Mouse (Mus musculus): ENCODE data around the gene Ptprn. TPM values are rescaled to one million over a fixed set of nuclear protein-coding genes. Genes with fewer than 3 reads are reported as not detected.
A peak's percentile ranks its signal among the peaks of the same experiment; 100 is the strongest.

Gene Ptprn
- polyA plus RNA-seq, 1 experiment: 67.6 TPM

DNA sequence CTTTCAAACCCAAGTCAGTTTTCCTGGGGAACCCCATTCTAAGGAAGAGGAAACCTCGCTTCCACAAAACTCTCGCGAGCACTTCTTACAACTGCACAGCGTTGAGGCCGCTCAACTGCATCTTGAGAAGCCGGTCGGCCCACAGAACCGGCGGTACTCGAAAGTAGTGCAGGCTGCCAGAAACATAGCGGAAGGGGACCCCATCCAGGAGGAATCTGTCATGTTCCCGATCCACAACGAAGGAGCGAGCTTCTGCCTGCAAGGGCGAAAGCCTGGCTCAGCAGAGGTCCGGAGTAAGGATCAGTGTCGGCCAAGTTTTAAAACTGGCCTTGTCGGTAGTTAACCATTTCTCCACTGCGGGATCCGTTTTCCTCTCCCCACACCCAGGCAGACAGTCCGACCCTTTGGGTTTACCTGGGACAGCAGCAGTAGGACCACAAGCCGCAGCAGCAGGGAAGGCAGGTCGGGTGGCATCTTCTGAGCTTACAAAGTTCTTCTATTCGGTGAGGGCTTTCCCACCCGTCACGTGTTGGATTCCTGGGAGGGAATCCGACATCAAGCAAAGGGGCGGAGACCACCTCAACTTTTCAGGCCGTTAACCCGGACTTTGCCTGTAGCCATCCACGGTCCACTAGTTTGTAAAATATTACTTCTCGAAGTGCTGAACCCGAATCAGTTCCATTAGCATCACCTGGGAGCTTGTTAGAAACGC is 55.2 kb downstream of the Ptprn start:
- Histone ChIP-seq H3K27ac (ENCODE audit: insufficient read depth, low read length) (no peak overlapping the region; the same call in 1 of the 2 replicates), H3K4me3 (ENCODE audit: insufficient read depth, low read length) (peak overlapping the region; percentile 57), H3K4me1 (ENCODE audit: control insufficient read depth, insufficient read depth, low read length) (0 out of 2 replicates have a peak, but pooled peaks cover 3% of the 10 kb centered on the region)
- no peak for TF ChIP-seq CTCF (IDR thresholded peaks at IDR 0.05; ENCODE audit: borderline replicate concordance, insufficient read depth, low read length)
- TF ChIP-seq POLR2A (IDR thresholded peaks at IDR 0.05; ENCODE audit: low read depth, low read length): peak; percentile 52

DNA sequence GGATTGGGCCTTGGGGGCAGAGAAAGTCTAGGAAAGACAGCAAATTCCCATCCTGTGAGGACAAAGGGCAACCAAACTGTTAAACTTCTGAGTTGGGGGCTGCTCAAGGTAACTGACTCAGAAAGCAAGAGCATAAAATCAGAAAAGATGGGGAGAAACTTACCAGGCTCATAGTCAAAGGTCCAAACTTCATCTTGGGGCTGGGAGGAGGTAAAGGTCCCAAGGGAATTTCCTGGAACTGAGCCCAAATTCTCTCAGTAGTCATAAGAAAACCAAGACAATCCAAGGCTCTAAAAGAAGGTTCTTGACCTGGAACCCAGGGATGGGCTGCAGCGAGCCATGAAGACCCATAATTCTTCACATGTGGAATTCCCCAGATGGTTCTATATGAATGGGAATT is 63.1 kb downstream of the Ptprn start:
- no peak for TF ChIP-seq POLR2A (IDR thresholded peaks at IDR 0.05; ENCODE audit: low read depth, low read length)
- TF ChIP-seq CTCF (IDR thresholded peaks at IDR 0.05; ENCODE audit: borderline replicate concordance, insufficient read depth, low read length): no peak

More for the DNA sequence above, 63.1 kb downstream of the Ptprn start:
- H3K4me3 ChIP-seq (ENCODE audit: insufficient read depth, low read length): no peak overlapping the region
- no peak overlapping the region for H3K27ac ChIP-seq (ENCODE audit: insufficient read depth, low read length)
- H3K4me1 ChIP-seq (ENCODE audit: control insufficient read depth, insufficient read depth, low read length): no peaks in the 10 kb centered on the region

Other genes with a start within 250 kb of the Ptprn start
- 9.1 and 10.3 TPM in 2 replicates for gene Nhej1, start 139.3 kb downstream of the Ptprn start, polyA plus RNA-seq (2011; ENCODE audit: insufficient read length, low read depth, missing spikeins)
- 0.42 TPM in 1 of 2 replicates, not detected in the other for gene Slc23a3, start 130.6 kb downstream of the Ptprn start, polyA plus RNA-seq (2011; ENCODE audit: insufficient read length, low read depth, missing spikeins)
- 34.2 and 40.9 TPM in 2 replicates for gene Cnppd1, start 121.8 kb downstream of the Ptprn start, polyA plus RNA-seq (2011; ENCODE audit: insufficient read length, low read depth, missing spikeins)
- 31.9 and 44.3 TPM in 2 replicates for gene Retreg2, start 121.7 kb downstream of the Ptprn start, polyA plus RNA-seq (2011; ENCODE audit: insufficient read length, low read depth, missing spikeins)
- 11.8 and 14.8 TPM in 2 replicates for gene Zfand2b, start 95.9 kb downstream of the Ptprn start, polyA plus RNA-seq (2011; ENCODE audit: insufficient read length, low read depth, missing spikeins)
- gene Abcb6, start 84.1 kb downstream of the Ptprn start, polyA plus RNA-seq (2011; ENCODE audit: insufficient read length, low read depth, missing spikeins): 7.0 and 13.4 TPM in 2 replicates
- 10.1 and 15.6 TPM in 2 replicates for gene Ankzf1, start 72.4 kb downstream of the Ptprn start, polyA plus RNA-seq (2011; ENCODE audit: insufficient read length, low read depth, missing spikeins)
- 31.1 and 32.6 TPM in 2 replicates for gene Atg9a, start 72.3 kb downstream of the Ptprn start, polyA plus RNA-seq (2011; ENCODE audit: insufficient read length, low read depth, missing spikeins)
- 25.1 and 34.3 TPM in 2 replicates for gene Glb1l, start 53.7 kb downstream of the Ptprn start, polyA plus RNA-seq (2011; ENCODE audit: insufficient read length, low read depth, missing spikeins)
- 57.3 and 59.4 TPM in 2 replicates for gene Stk16, start 53.7 kb downstream of the Ptprn start, polyA plus RNA-seq (2011; ENCODE audit: insufficient read length, low read depth, missing spikeins)
- gene Tuba4a, start 44.6 kb downstream of the Ptprn start, polyA plus RNA-seq (2011; ENCODE audit: insufficient read length, low read depth, missing spikeins): 27.8 and 46.8 TPM in 2 replicates
- not detected in 2 replicates for gene A630095N17Rik, start 32.4 kb downstream of the Ptprn start, polyA plus RNA-seq (2011; ENCODE audit: insufficient read length, low read depth, missing spikeins)
- gene Dnajb2, start 28.1 kb downstream of the Ptprn start, polyA plus RNA-seq (2011; ENCODE audit: insufficient read length, low read depth, missing spikeins): 28.4 and 31.8 TPM in 2 replicates
- not detected in 2 replicates for gene Resp18, start 13.9 kb upstream of the Ptprn start, polyA plus RNA-seq (2011; ENCODE audit: insufficient read length, low read depth, missing spikeins)
- 79.7 and 96.9 TPM in 2 replicates for gene Dnpep, start 53.5 kb upstream of the Ptprn start, polyA plus RNA-seq (2011; ENCODE audit: insufficient read length, low read depth, missing spikeins)
- gene Des, start 95.8 kb upstream of the Ptprn start, polyA plus RNA-seq (2011; ENCODE audit: insufficient read length, low read depth, missing spikeins): 11.3 and 12.3 TPM in 2 replicates
- 54.2 and 56.4 TPM in 2 replicates for gene Speg, start 110.8 kb upstream of the Ptprn start, polyA plus RNA-seq (2011; ENCODE audit: insufficient read length, low read depth, missing spikeins)
- gene Gmppa, start 171.4 kb upstream of the Ptprn start, polyA plus RNA-seq (2011; ENCODE audit: insufficient read length, low read depth, missing spikeins): 70.6 and 77.6 TPM in 2 replicates
- not detected in 2 replicates for gene Asic4, start 185.9 kb upstream of the Ptprn start, polyA plus RNA-seq (2011; ENCODE audit: insufficient read length, low read depth, missing spikeins)
- 68.1 and 82.3 TPM in 2 replicates for gene Chpf, start 214.8 kb upstream of the Ptprn start, polyA plus RNA-seq (2011; ENCODE audit: insufficient read length, low read depth, missing spikeins)
- gene Tmem198, start 215.0 kb upstream of the Ptprn start, polyA plus RNA-seq (2011; ENCODE audit: insufficient read length, low read depth, missing spikeins): 0.70 and 1.2 TPM in 2 replicates
- 34.9 and 40.0 TPM in 2 replicates for gene Obsl1, start 241.9 kb upstream of the Ptprn start, polyA plus RNA-seq (2011; ENCODE audit: insufficient read length, low read depth, missing spikeins)
- 3.5 and 5.5 TPM in 2 replicates for gene Inha, start 242.6 kb upstream of the Ptprn start, polyA plus RNA-seq (2011; ENCODE audit: insufficient read length, low read depth, missing spikeins)

Data from embryonic fibroblast, embryonic 13.5 days (primary cell).